Mouse (Mus musculus): Measurements from ENCODE around the gene Fermt3. TPM values are rescaled to one million over a fixed set of nuclear protein-coding genes. Genes with fewer than 3 reads are reported as not detected.
A peak's percentile ranks its signal among the peaks of the same experiment; 100 is the strongest.

Gene Fermt3
- polyA plus RNA-seq, 1 experiment from 2014 or later = 13.0 TPM

GRCm38 (mm10) chr19:7040637-7041130, 21.4 kb upstream of the Fermt3 start:
- no peaks in the 10 kb centered on the region for H3K27me3 ChIP-seq (replicated peaks; ENCODE audit: control insufficient read depth, insufficient read depth, low read length)
- H3K4me1 ChIP-seq (ENCODE audit: control insufficient read depth, insufficient read depth, low read length) = peaks cover 19% of the 10 kb centered on the region
- peak overlapping the region; percentile 86 for H3K4me2 ChIP-seq (ENCODE audit: low read depth, low read length)
- H3K4me3 ChIP-seq (ENCODE audit: low read length) = peak overlapping the region; percentile 51
- peak overlapping the region; percentile 84 for H3K27ac ChIP-seq (ENCODE audit: low read length)
- no peaks in the 10 kb centered on the region for H3K9me3 ChIP-seq (ENCODE audit: control insufficient read depth, low read length)
- H3K9ac ChIP-seq (ENCODE audit: low read depth, low read length) = peak overlapping the region; percentile 73
- WGBS = 21% methylated on average over 13 of the region's 13 CpGs
- no peaks in the 10 kb centered on the region for H3K36me3 ChIP-seq (ENCODE audit: control insufficient read depth, insufficient read depth, low read length)
- peak; percentile 1; the same call in 1 of the 2 replicates for ATAC-seq

GRCm38 (mm10) chr19:7039841-7040636, 20.8 kb upstream of the Fermt3 start, which contains the start of gene Stip1:
Gene Stip1, minus strand, starts transcription at chr19:7039967.
- H3K4me2 ChIP-seq (ENCODE audit: low read depth, low read length) = peak within 1 kb of the TSS; percentile 86

GRCm38 (mm10) chr19:7039088-7039720, 19.9 kb upstream of the Fermt3 start:
- H3K27me3 ChIP-seq (replicated peaks; ENCODE audit: control insufficient read depth, insufficient read depth, low read length) = no peaks in the 10 kb centered on the region
- no peak; the same call in none of the 2 replicates for ATAC-seq
- H3K9ac ChIP-seq (ENCODE audit: low read depth, low read length) = peak overlapping the region; percentile 96
- WGBS = 1% methylated on average over 35 of the region's 35 CpGs
- H3K36me3 ChIP-seq (ENCODE audit: control insufficient read depth, insufficient read depth, low read length) = no peaks in the 10 kb centered on the region; the same call in none of the 2 replicates
- peaks cover 19% of the 10 kb centered on the region for H3K4me1 ChIP-seq (ENCODE audit: control insufficient read depth, insufficient read depth, low read length)
- peak overlapping the region; percentile 82 for H3K27ac ChIP-seq (ENCODE audit: low read length)
- no peaks in the 10 kb centered on the region for H3K9me3 ChIP-seq (ENCODE audit: control insufficient read depth, low read length)
- H3K4me2 ChIP-seq (ENCODE audit: low read depth, low read length) = peak overlapping the region; percentile 68
- peak overlapping the region; percentile 78 for H3K4me3 ChIP-seq (ENCODE audit: low read length)

More at GRCm38 (mm10) chr19:7039841-7040636, 20.8 kb upstream of the Fermt3 start, which contains the start of gene Stip1:
- peak within 1 kb of the TSS; percentile 96 for H3K9ac ChIP-seq (ENCODE audit: low read depth, low read length)
- no peaks in the 10 kb centered on the region for H3K9me3 ChIP-seq (ENCODE audit: control insufficient read depth, low read length)
- ATAC-seq = peak; percentile 99
- under 1% methylated on average over 49 of the region's 49 CpGs for WGBS
- peak within 1 kb of the TSS; percentile 78 for H3K4me3 ChIP-seq (ENCODE audit: low read length)
- no peaks in the 10 kb centered on the region; the same call in 1 of the 2 replicates for H3K36me3 ChIP-seq (ENCODE audit: control insufficient read depth, insufficient read depth, low read length)
- H3K27me3 ChIP-seq (replicated peaks; ENCODE audit: control insufficient read depth, insufficient read depth, low read length) = no peaks in the 10 kb centered on the region
- peak within 1 kb of the TSS; percentile 84 for H3K27ac ChIP-seq (ENCODE audit: low read length)
- H3K4me1 ChIP-seq (ENCODE audit: control insufficient read depth, insufficient read depth, low read length) = peaks cover 19% of the 10 kb centered on the region

- Histone ChIP-seq H3K9ac (ENCODE audit: low read depth, low read length) (no peak overlapping the region), H3K4me1 (ENCODE audit: control insufficient read depth, insufficient read depth, low read length) (peaks cover 19% of the 10 kb centered on the region), H3K9me3 (ENCODE audit: control insufficient read depth, low read length) (no peaks in the 10 kb centered on the region), H3K27ac (ENCODE audit: low read length) (no peak overlapping the region), H3K36me3 (ENCODE audit: control insufficient read depth, insufficient read depth, low read length) (peaks cover 13% of the 10 kb centered on the region), H3K4me3 (ENCODE audit: low read length) (no peak overlapping the region), H3K27me3 (replicated peaks; ENCODE audit: control insufficient read depth, insufficient read depth, low read length) (no peaks in the 10 kb centered on the region), H3K4me2 (ENCODE audit: low read depth, low read length) (no peak overlapping the region)
- ATAC-seq = no peak
- WGBS = 95% methylated on average over 5 of the region's 5 CpGs
These were observed 14.7 kb upstream of the Fermt3 start for GRCm38 (mm10) chr19:7034006-7034405.

- Histone ChIP-seq H3K27me3 (replicated peaks; ENCODE audit: control insufficient read depth, insufficient read depth, low read length) (no peaks in the 10 kb centered on the region), H3K4me3 (ENCODE audit: low read length) (no peak overlapping the region), H3K36me3 (ENCODE audit: control insufficient read depth, insufficient read depth, low read length) (peaks cover 26% of the 10 kb centered on the region), H3K9ac (ENCODE audit: low read depth, low read length) (no peak overlapping the region), H3K9me3 (ENCODE audit: control insufficient read depth, low read length) (no peaks in the 10 kb centered on the region), H3K4me1 (ENCODE audit: control insufficient read depth, insufficient read depth, low read length) (no peaks in the 10 kb centered on the region), H3K4me2 (ENCODE audit: low read depth, low read length) (no peak overlapping the region), H3K27ac (ENCODE audit: low read length) (no peak overlapping the region)
- 92% methylated on average over 5 of the region's 5 CpGs for WGBS
- ATAC-seq = no peak
These were observed 10.3 kb upstream of the Fermt3 start for GRCm38 (mm10) chr19:7029531-7029930.

- peaks cover 24% of the 10 kb centered on the region for H3K36me3 ChIP-seq (ENCODE audit: control insufficient read depth, insufficient read depth, low read length)
- H3K4me3 ChIP-seq (ENCODE audit: low read length) = no peak overlapping the region
- no peak overlapping the region for H3K4me2 ChIP-seq (ENCODE audit: low read depth, low read length)
- no peaks in the 10 kb centered on the region for H3K9me3 ChIP-seq (ENCODE audit: control insufficient read depth, low read length)
- no peak overlapping the region for H3K9ac ChIP-seq (ENCODE audit: low read depth, low read length)
- H3K27ac ChIP-seq (ENCODE audit: low read length) = no peak overlapping the region
- no peaks in the 10 kb centered on the region for H3K27me3 ChIP-seq (replicated peaks; ENCODE audit: control insufficient read depth, insufficient read depth, low read length)
- ATAC-seq = peak; percentile 56
- 49% methylated on average over 3 of the region's 3 CpGs for WGBS
- H3K4me1 ChIP-seq (ENCODE audit: control insufficient read depth, insufficient read depth, low read length) = no peaks in the 10 kb centered on the region; the same call in 1 of the 2 replicates
These were observed 964 bp upstream of the Fermt3 start for GRCm38 (mm10) chr19:7020224-7020641.

- no peak overlapping the region for H3K4me2 ChIP-seq (ENCODE audit: low read depth, low read length)
- 91% methylated on average over 11 of the region's 11 CpGs for WGBS
- H3K9ac ChIP-seq (ENCODE audit: low read depth, low read length) = no peak overlapping the region; the same call in 1 of the 2 replicates
- H3K4me3 ChIP-seq (ENCODE audit: low read length) = peak overlapping the region; percentile 13
- H3K9me3 ChIP-seq (ENCODE audit: control insufficient read depth, low read length) = no peaks in the 10 kb centered on the region
- H3K27ac ChIP-seq (ENCODE audit: low read length) = 0 out of 2 replicates have a peak overlapping the region, but pooled peaks have one; percentile 58
- no peak for ATAC-seq
- H3K27me3 ChIP-seq (replicated peaks; ENCODE audit: control insufficient read depth, insufficient read depth, low read length) = no peaks in the 10 kb centered on the region
- no peaks in the 10 kb centered on the region; the same call in 1 of the 2 replicates for H3K4me1 ChIP-seq (ENCODE audit: control insufficient read depth, insufficient read depth, low read length)
- H3K36me3 ChIP-seq (ENCODE audit: control insufficient read depth, insufficient read depth, low read length) = peaks cover 17% of the 10 kb centered on the region
These were observed 723 bp downstream of the Fermt3 start for GRCm38 (mm10) chr19:7018546-7018945.

- H3K4me3 ChIP-seq (ENCODE audit: low read length) = no peak overlapping the region
- H3K36me3 ChIP-seq (ENCODE audit: control insufficient read depth, insufficient read depth, low read length) = peaks cover 14% of the 10 kb centered on the region
- H3K4me2 ChIP-seq (ENCODE audit: low read depth, low read length) = no peak overlapping the region
- H3K9ac ChIP-seq (ENCODE audit: low read depth, low read length) = 0 out of 2 replicates have a peak overlapping the region, but pooled peaks have one; percentile 27
- H3K27me3 ChIP-seq (replicated peaks; ENCODE audit: control insufficient read depth, insufficient read depth, low read length) = no peaks in the 10 kb centered on the region
- no peak overlapping the region for H3K27ac ChIP-seq (ENCODE audit: low read length)
- no peaks in the 10 kb centered on the region for H3K9me3 ChIP-seq (ENCODE audit: control insufficient read depth, low read length)
- 0 out of 2 replicates have a peak, but pooled peaks have one; percentile 24 for ATAC-seq
- WGBS = 78% methylated on average over 12 of the region's 12 CpGs
- H3K4me1 ChIP-seq (ENCODE audit: control insufficient read depth, insufficient read depth, low read length) = no peaks in the 10 kb centered on the region; the same call in 1 of the 2 replicates
These were observed 1.5 kb downstream of the Fermt3 start for GRCm38 (mm10) chr19:7017541-7018457.

Data from intestine, embryonic 16.5 days (tissue).